Mouse (Mus musculus): ENCODE data around the gene Anks4b.

DNA sequence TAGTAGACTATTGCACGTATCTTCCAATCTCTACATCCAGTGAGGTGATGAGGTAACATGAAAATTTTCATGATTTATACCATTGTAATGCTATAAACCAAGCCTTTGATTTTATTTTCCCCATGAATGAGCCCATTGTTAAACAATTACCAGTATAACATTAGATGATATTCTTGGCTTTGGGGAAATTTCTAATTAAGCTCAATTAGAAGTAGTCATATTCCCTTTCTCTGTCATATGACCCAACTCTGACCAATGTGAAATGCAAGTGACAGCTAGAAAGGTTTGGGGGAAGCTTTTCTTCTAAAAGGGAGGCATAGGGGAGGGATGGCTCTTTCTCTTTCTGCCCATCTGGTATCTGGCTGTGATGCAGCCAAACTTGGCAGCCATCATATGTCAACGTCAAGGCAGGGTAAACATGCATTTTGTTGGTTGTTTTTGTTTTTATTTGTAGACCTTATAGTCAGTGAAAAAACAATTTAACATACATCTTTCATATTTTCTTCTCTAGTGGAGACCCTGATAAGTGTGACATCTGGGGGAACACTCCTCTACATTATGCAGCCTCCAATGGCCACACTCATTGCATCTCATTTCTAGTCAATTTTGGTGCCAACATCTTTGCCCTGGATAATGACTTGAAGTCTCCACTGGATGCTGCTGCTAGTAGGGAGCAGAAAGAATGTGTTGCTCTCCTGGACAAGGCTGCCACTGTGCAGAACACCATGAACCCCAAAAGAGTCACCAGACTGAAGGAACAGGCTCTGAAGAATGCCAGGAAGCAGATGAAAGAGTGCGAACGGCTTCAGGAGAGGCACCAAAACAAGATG, 8.0 kb downstream of the Anks4b start:
- no peak for TF ChIP-seq CTCF (IDR thresholded peaks at IDR 0.05; ENCODE audit: low read depth, low read length)
- TF ChIP-seq TAL1 (conservative IDR thresholded peaks at IDR 0.05; ENCODE audit: low read depth, low read length): no peak
- TF ChIP-seq GATA1 (IDR thresholded peaks at IDR 0.05; ENCODE audit: borderline replicate concordance, low read length): no peak
- TF ChIP-seq POLR2AphosphoS5 (IDR thresholded peaks at IDR 0.05; ENCODE audit: insufficient replicate concordance, low read depth, low read length): no peak
